Mouse (Mus musculus) layer of hippocampus, adult 9-11 months (tissue): Measurements from ENCODE around the gene Fam84b.

ENCODE experiments used
- DNase-seq: peaks from one replicate; pipeline ENCODE4 v3.0.0; 2022

The Fam84b gene

GRCm38 (mm10) chr15:60832586-60832985, 21.0 kb downstream of the Fam84b start:
- no peak for DNase-seq

DNA sequence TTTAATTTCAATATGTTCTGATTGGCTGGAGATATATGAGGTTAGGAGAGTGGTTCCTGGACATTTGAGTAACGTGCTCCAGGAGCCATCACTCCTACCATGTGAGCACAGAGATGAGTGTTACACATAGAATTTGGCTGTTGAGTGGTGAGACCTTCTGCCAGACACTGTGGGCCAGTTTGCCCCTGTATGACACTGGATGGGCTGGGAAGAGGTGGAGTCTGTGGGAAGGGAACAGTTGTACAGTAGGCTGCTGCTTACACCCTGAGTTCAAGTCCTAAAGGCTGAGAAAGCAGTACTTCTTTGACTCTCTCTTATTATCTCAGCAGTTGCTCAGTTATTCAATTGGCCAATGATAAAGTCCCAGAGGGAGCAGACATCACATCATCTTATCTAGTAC, 27.4 kb downstream of the Fam84b start:
- DNase-seq = no peak

DNA sequence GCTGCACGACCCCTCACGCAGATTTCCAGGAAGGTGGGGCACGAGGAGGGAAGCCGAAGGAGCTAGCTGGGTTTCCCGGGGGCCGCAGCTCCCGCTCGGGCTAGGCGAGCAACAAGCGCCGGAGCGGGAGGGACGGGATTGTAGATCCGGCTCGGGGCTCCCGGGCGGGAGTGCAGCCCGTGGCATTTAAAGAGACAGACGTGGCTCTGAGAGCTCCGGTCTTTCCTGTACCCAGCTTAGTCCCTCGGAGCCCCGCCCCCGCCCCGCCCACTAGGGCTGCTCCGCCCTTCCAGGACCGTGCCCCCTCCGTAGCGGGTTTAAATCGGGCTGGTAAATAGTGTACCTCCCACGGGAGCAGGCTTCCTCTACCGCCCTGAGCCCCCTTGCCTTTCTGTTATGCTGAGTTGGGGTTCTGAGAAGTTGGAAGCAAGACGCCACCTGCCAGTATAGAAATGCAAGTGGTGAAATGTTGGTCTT, 28.8 kb downstream of the Fam84b start:
- DNase-seq = peak; percentile 92

GRCm38 (mm10) chr15:60823870-60824709, 29.5 kb downstream of the Fam84b start:
- DNase-seq = no peak

GRCm38 (mm10) chr15:60823620-60823869, 30.0 kb downstream of the Fam84b start:
- peak; percentile 7 for DNase-seq

GRCm38 (mm10) chr15:60822803-60823619, 30.6 kb downstream of the Fam84b start:
- DNase-seq = peak; percentile 74

- peak; percentile 23 for DNase-seq
Measured at GRCm38 (mm10) chr15:60822101-60822802, 31.3 kb downstream of the Fam84b start.

DNA sequence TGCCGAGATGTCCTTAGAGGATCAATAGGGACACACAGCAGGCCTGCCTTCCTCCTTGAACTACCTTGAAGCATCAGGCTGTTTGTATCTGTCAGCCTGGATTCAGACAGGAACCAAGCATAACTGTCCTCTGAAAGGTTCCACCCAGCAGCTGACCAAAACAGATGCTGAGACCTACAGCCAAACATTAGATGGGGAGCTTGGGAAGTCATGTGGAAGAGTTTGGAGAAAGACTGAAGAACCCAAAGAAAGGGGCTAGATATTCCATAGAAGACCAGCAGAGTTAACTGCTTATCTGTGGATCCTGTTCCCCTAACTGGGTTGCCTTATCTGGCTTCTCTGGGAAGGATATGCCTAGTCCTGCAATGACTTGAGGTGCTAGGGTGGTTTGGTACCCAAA, 35.1 kb downstream of the Fam84b start:
- DNase-seq = no peak

DNA sequence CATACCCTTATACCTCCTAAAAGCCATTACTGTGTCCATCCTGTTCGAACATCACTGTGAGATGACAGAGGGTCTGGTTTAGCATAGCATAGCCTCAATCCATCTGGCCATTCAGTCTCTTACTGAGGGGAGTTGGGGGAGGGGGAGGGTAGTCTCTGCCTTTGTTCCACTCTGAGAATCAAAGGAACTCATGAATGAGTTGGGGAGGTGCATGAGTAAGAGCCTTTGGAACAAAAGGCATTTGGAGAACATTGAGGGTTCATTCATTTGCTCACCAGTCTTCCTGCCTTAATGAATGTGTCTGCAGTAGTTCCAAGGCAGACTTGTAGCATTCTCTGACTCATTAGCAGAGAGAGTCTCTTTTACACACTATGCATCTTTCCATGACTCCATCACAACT, 37.1 kb downstream of the Fam84b start:
- DNase-seq = no peak

GRCm38 (mm10) chr15:60814542-60814941, 39.0 kb downstream of the Fam84b start:
- no peak for DNase-seq

GRCm38 (mm10) chr15:60793041-60793673, 60.4 kb downstream of the Fam84b start:
- DNase-seq = no peak

GRCm38 (mm10) chr15:60789084-60789483, 64.5 kb downstream of the Fam84b start:
- DNase-seq = no peak

GRCm38 (mm10) chr15:60783761-60784160, 69.8 kb downstream of the Fam84b start:
- DNase-seq = no peak

GRCm38 (mm10) chr15:60779531-60779973, 74.0 kb downstream of the Fam84b start:
- DNase-seq = no peak

- DNase-seq = peak; percentile 2
Measured at GRCm38 (mm10) chr15:60779063-60779462, 74.5 kb downstream of the Fam84b start.
